Mouse (Mus musculus): ENCODE measurements around the gene Camkmt.

Camkmt gene

DNA sequence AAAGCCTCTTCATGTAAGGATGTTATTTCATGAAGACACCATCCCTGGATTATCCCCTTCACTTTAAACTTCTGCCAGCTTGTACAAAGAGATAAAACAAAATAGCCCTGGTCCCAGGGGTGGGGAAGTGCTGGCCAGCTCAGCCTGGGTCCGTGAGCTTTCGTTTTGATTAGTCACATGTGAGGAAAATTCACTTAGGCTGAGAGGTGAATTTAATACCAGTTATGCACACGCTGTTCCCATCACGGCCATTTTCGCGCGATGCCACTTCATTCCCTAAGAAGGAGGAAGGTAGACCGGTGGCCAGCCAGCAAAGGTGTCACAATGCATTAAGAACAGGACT, 284.5 kb downstream of the Camkmt start:
- DNase-seq: no peak

DNA sequence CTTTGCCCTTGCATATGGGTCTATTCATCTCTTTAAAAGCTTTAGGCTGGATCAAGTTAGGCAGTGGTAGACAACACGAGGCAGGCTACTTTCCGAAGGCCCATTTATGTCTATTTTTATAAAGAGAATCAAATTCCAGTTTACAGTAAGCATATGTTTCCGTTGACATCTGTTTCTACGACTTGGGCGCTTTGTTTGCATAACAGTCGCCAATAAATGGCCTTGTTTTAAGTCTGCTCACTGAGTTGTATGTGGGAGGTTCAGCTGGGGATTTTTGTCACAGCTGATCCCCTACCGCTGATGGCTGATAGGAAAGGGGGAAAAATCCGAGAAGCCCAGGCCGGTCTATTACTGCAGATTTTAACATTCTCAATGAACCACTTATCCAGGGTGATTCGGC, 285.2 kb downstream of the Camkmt start:
- peak; percentile 8 for DNase-seq

DNA sequence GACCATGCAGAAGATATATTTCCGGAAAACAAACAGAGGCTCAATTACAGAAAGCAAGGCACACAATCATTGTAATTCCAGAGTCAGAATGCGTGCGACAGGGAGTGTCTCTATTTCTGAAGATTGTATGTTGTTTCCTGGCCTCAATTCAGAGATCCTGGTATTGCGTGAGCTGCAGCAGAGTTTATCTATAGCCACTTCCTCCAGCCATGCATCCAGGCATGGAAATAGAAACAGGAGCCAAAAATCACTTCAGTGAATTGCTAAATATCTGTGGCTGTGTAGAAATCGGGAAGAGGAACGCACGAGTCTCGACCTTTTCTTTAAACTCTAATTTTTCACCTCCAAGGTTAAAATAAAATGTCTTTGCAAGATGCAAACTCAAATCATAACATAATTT, 287.1 kb downstream of the Camkmt start:
- no peak for DNase-seq

DNA sequence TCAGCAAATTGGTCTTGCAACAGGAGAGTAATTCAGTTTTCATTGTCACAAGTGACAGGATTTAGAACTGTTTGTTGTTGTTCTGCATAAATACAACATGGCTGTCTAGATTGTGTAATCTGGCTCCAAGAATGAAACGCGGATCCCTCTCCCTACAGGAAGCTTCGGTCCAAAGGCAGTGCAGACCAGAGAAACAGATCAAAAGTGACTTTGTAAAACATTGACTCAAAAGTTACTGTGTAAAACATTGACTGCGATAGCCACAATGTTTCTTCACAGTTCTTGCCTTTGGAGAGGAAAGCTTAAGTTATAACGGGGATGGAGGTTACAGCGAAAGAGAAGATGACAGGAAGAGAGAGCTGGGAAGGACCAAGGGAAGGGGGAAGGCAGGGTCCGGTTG, 288.7 kb downstream of the Camkmt start:
- DNase-seq: no peak

DNA sequence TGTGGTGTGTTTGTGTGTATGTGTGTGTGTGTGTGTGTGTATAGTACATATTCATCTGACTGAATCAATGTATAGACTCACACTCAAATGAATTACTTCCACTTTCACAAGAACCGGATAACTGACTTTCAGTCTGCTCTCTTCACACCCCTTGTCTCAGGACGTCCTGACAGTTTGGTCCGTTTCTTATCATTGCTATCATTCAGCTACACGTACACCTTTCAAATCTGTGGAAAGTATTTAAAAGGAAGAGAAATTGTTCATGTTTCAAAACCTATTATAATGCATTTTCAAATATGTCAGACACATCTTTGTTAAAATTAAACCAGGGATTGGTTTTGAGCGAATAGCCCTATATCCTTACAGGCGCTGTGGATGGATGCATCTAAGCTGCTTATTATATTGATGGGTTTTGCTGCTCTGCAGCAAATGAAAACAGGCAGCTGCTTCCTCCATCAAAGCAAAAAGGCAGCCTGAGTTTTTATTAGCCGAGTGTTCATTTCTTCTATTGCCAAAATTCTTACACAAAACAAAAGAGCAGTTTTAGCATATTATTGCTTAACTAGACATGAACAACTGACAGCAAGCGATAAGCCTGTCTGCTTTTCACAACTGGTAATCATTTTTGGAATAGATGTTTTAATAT, 291.3 kb downstream of the Camkmt start:
- DNase-seq: no peak

DNA sequence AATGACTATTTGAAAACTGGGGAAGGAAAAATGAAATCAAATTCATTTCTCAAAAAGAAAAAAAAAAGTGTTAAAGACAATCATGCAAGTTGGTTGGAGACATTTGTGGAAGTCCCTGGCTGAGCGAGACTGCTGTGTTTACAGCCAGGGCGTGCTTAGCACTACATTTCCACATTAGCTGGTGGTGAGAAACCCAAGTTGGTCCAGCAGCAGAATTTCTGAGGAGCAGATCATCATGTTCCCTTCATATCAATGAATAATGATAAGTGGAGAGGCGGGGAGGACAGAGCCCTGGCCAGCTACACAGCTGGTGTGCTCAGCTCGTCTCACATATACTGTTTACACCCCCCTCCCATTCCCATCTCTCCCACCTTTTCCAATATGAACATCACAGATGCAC, 292.0 kb downstream of the Camkmt start:
- DNase-seq: no peak

DNA sequence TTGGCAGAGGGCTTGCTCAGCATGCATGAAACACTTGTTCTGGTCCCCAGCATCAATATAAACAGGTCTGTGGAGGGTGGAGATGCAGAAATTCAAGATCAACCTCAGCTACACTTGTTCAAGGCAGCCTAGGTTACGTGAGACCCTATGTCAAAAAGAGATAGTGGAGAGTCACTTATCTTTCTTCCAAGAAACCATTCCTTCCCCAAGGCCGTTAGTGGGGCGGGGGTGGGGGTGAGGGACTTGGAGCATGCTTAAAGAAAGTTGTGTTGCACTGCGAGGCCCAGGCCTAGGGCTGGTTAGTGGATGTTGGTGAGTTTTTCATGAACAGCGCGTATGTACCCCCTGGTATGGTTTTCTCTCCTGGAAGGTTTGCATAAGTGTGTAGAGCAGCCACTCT, 292.6 kb downstream of the Camkmt start:
- DNase-seq: no peak

DNA sequence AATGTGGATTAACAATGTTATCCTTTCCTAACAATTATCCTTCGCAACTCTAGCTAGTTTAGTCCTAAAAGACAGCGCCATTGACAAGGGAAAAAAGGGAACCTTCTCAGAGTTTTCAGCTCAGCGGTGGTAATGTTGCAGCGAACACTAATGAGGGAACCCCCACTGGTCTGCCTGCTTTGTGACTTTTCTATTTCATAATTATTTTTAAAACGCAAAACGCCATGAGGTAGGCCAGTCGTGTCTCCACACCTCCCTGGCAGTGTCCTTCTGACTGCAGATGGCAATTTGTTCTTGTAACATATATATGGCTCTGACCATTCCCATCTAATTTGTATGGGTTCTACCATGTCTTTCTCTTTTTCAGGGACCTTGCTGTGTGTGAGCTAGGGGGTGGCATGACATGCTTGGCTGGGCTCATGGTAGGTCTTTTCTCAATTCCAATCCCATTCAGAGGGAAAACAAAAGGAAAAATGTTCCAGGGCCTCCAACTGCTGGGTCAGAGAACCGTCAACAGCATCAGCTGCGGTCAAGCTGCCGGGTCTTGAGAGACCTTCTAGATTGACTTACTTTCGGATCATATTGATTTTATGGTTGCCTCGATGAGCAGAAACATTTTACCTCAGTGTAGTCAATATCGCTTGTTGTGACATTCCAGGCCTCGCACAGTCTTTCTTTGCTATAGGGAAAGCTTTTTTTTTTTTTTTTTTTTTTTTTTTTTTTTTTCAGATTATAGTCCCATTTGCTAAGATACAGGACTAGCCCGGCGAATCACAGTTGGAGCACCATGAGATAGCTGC, 302.9 kb downstream of the Camkmt start:
- no peak for DNase-seq

DNA sequence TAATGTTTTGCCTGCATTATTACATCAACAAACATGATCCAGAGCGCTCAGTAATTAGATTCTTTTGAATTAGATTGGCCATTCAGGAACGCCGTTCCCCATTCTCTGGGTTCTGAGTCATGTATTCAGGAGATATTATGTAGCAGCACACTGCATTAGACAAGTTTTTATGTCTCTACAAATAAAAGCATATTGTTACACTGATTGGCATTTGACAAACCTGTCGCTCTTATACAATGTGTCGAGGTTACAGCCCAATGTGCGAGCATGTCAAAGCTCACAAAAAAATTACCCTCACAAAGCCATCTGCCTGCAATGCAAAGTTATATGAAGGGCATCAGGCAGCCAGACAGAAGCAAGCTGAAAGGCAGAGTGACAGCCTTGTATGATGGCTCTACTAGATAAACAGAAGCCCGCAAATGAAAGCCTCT, 303.6 kb downstream of the Camkmt start:
- no peak for DNase-seq

DNA sequence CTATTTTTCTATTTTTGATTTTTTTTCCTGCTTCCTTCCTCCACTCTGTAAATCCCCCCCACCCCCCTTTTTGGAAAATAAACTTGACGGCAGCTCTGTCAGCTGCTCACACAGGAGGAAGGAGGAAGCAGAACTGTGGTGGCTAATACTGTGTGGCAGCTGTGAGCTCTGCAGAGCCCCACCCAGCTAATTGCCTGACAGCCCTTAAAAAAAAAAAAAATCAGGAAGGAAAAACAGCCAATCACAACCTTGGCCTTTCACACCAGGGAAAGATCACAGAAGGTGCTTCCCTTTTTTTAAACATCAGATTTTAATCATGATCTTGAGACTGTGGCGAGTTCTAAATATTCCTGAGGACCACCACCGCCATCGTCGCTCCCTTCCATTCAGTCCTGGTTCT, 305.1 kb downstream of the Camkmt start:
- no peak for DNase-seq

DNA sequence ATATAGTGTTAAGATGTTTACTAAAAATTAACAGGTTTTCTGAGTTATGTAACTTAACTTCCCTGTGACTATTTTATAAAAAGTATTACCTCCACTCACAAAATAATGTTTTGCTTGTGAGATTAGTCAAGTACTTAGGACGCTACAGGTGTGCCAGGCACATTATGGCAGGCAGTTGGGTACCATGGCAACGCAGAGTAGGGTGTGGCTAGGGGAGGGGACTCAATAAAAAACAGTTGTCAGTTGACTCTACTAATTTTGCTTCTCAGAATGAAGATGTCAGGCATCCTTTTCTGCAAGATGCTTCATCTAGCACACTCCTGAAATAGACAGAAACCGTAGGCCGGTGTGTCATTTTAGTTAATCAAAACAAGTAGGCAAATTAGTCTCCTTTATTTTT, 310.4 kb downstream of the Camkmt start:
- no peak for DNase-seq

DNA sequence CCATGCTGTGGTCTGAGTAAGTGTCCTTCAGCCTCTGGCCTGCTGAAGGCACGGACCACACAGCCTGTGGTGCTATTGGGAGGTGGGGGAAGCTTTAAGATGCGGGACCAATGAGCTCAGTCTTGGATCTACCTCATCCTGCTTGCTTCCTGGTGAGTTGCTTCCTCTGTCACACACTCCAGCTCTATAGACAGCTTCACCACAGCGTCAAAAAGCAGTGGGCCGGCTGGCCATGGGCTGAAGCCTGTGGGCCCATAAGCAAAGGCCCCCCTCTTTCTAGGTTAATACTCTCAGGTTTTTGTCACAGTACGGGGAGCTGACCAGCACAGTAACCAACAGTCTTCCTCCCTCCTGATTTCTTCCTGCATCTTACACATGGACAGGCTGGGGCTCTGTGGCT, 314.8 kb downstream of the Camkmt start:
- no peak for DNase-seq

DNA sequence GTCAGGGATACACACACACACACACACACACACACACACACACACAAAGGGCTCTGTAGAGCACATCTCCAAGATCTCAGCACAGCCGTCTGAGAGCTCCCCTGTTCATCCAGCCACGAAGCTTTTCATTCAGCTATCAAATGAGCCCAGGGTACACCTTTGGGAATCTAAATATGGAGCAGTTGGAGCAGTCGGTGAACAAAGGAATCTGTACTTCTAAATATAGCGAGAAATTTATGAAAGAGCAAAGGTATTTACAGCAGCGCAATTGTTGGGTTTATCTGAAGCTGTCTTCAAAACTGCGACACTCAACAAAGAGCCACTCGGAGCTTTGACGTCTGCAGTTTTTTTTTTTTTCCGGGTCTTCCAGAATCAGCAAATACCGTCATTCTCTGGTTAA, 315.8 kb downstream of the Camkmt start:
- DNase-seq: no peak

DNA sequence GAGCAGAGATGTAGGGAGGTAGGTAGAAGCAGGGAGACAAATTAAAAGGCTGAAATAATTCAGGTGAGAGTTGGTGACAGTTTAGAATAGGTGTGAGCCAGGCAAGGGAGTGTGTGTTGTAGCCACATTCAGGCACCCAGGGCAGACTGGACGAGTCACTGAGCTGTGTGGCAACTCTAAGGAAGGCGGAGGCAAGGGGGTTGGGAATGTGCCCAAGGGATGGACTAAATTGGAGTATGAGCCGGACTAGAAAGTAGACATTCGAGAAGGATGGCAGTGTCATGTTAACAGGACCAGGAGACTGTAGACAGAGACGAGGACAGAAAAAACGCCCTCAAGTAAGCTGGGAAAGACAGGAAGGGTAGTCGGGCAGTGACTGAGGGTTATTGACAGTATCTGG, 338.5 kb downstream of the Camkmt start:
- DNase-seq: no peak

DNA sequence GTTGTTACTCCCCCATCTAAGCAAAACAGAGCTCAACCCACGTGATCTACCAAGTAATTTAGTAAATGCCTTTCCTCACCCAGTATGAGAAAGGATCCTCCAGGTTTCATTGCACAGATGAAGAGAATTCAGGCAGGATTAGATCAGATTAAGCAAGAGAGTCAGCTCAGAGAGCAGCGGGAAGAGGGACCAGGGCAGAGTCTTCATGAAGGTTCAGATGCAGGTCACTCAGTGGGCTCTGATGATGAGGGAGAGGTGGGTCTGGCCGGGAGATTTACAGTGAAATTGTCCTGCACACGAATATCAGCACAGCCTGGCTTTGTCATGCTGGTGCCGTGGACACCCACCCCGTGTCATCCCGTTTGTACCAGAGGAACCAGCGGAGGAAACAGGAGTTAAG, 342.6 kb downstream of the Camkmt start:
- DNase-seq: no peak

DNA sequence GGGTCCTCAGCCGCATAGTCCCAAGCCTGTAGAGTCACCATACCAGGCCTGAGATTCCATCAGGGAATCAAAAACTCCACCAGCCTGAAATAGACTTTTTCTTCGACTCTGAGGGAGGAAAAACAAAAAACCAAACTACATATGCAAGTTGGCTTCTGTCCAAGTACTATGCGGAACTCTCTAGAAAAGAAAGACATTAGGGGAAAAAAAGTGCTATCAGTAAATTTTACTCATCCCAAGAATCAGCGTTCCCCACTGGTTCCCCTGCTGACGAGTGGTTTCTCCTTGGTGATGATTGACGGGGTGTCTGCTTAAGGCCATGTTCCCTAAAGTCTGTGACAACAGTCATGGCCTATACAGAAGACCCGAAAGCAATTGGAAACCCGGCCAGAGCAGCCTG, 352.7 kb downstream of the Camkmt start:
- DNase-seq: no peak

DNA sequence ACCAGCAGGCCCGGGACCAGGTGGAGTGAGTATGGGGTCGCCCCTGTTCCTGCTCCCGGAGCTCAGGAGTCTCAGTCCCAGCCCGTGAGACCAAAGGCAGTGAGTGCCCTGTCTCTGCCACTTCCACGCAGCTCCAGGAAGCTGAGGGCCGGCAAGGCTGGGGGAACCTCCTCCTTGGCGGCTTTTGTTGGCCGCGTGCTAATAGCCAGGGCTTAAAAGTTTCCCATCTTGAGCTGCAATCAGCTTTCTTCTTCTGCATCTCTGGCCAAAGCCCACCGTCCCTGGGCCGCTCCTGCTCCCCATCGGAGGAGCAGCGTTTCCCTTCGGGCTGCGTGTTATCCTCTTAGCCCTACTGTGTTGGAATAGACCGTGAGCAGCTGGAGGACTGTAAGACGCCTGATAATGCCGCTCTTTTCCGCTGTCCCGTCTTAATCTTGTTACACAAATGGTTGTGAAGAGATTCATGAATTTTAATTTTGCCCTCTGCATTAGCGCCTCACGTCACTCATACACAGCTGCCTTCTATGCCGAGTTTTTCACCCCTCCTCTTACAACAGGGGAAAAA, 364.1 kb downstream of the Camkmt start:
- no peak for DNase-seq

DNA sequence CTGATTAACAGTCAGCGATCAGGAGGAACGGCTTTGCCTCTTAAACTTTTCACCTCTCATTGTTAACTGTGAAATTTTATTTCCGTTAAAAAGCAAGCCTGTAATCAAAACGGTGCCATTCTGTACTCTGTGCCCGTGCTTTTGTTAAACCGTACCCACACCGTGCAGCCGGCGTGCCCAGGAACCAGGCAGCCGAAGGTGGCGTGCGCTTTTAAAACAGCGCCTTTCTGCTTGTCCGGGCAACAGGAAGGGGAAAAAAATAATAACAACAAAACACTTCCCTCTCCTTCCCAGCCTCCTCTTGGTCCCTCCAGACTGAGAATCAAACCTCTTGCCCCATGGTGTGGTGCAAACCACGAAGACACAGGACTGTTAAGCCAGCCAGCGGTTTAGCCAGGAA, 364.7 kb downstream of the Camkmt start:
- no peak for DNase-seq

DNA sequence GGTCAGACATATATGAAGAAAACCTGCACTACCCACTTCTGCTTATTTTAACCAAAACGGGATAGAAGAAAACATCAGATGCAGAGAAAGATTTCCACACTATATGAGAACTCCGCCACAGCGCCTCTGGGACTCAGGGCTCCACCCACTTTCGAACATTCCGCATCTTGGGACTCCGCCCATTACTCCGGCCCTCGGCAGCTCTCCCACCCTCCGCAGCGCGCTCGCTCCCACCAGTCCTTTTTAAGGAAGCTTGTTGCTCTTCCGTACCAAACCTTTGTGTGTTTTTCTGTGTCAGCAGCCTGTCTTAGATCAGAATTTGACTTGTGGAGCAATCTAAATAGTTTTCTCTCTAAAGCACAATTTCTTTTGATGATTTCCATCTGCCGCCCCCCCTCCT, 367.7 kb downstream of the Camkmt start:
- no peak for DNase-seq

DNA sequence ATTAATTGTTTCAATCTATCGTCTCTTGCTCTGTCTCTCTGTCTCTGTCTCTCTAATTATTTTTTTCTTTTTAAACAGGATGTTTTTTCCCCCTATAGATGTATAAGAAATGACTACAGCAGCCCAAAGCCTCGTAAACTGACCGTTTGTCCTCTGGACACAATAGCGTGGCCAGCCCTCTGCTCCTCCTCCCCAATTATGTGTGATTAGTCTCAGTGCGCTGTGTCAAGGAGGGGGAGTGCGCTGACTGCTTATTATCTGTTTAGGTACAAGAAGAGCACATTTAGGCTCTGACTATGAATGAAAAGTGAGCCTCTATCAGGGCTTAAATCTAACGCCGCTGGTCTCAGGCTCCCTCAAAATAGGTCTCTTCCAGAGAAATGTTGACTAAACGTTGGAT, 368.2 kb downstream of the Camkmt start:
- no peak for DNase-seq

DNA sequence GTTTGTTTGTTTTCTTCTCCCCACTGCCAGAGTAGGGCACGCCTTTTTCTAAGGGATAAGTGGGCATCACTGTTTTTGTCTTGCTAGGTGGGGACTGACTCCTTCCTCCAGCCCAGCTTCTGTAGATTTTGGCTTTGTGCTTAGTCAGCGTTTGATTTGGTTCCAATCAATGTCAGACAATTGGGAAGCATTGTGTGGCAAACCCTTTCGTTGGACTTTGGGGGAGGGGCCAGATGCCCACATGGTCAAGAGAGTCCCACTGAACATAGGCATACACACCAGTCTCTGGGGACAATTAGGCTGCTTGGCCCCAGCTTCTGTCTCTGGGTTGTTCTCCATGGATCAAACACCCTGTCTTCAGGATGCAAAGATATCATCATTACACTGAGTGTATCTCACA, 371.2 kb downstream of the Camkmt start:
- no peak for DNase-seq

DNA sequence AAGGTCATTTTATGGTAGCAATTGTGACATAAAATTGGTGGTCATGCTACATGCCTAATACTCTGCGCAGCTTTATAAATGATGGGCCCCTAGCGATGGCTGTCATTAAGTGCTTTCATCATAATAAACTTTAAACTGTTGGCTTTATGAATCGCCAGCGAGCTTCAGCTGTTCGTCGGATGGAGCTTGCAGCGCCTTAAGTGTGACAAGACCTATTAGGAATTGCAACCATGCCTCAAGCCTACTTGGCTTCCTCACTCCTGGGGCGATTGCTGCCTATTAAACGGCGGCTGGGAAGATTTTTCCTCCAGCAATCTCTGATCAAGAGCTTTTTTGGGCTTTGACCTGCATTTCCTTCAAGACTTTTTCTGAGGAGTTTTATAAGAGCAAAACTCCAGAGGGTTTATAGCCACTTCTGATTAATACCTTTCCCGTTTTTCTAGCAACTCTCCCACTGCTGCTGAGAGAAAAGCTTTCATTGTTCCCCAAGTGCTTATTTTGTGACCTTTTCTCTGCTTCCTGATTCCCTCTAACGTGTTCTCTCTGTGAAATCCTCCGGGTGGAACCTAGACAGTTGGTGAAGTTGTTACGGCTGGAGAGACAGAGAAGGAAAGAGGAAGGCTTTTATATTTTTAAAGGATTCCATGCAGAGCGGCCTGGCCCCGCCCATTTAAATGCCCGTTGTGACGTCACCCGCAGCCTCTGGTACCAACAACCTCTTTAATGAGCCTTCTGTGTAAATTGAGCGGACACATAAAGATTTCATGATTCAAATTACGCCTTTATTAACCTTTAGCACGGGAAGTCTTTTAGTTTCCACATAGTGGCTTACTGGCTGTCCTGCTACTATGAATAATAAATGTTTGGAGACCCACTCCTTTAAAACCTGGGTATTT, 373.4 kb downstream of the Camkmt start:
- no peak for DNase-seq
